Mouse (Mus musculus): ENCODE measurements at regions not wholly inside any gene's neighbourhood (a gene's known extent, or its start where the extent isn't known, plus 50 kb on each side); places are given as distances from the start of the nearest gene placed in this dataset.

DNA sequence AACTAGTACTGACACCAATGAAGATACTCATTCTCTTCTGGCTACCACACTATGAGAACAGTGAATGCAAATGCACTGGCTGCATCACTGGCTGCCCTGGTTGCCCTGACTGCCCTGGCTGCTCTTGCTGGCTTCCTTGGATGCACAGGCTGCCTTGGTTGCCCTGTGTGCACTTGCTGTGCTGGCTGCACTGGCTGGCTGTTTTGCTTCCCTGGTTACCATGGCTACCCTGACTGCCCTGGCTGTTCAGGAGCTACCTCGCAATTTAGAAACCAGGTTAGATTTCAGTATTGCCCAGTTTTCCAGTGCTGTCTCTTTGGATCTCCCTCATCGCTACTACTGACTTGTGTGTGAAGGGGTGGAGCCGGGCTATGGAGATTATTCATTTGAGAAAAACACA lies 175.7 kb downstream of the Fat4 start:
- WGBS, result 43% methylated on average over 3 of the region's 3 CpGs
- TF ChIP-seq POLR2A (IDR thresholded peaks at IDR 0.05; ENCODE audit: borderline replicate concordance, insufficient read depth, low read length) (no peak), CTCF (IDR thresholded peaks at IDR 0.05; ENCODE audit: borderline replicate concordance, insufficient read depth, low read depth, low read length) (no peak)
- H3K27me3 ChIP-seq (ENCODE audit: control insufficient read depth, insufficient read depth, low read length), result no peaks in the 10 kb centered on the region

DNA sequence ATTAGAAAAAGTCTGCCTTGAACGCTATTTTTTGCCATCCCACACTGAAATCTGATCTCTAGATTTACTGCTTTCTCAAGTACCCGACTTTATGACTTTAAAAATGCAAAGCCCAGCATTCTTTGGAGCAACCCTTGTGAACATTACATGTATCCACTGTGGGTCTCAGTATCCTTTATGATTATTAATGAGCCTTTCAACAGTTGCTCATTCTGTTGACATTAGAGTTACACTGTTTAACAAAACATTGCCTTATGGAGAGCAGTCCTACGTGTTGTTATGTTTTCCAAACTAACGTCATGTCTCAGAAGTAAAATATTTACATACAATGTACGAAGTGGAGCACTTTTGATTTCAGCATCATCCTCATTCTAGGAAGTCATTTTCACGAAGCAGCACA lies 178.7 kb downstream of the Fat4 start:
- Histone ChIP-seq H3K4me3 (replicated peaks; ENCODE audit: insufficient read depth, low read depth, low read length) (no peak overlapping the region), H3K4me1 (ENCODE audit: control insufficient read depth, insufficient read depth, low read length) (no peaks in the 10 kb centered on the region), H3K27ac (ENCODE audit: insufficient read depth, low read length) (no peak overlapping the region), H3K27me3 (ENCODE audit: control insufficient read depth, insufficient read depth, low read length) (no peaks in the 10 kb centered on the region)
- TF ChIP-seq CTCF (IDR thresholded peaks at IDR 0.05; ENCODE audit: borderline replicate concordance, insufficient read depth, low read depth, low read length) (no peak), POLR2A (IDR thresholded peaks at IDR 0.05; ENCODE audit: borderline replicate concordance, insufficient read depth, low read length) (no peak)
- no peak for DNase-seq
- 78% methylated on average over 6 of the region's 6 CpGs for WGBS

More for the DNA sequence above, 175.7 kb downstream of the Fat4 start:
- H3K4me1 ChIP-seq (ENCODE audit: control insufficient read depth, insufficient read depth, low read length), result no peaks in the 10 kb centered on the region
- DNase-seq, result no peak
- no peak overlapping the region for H3K4me3 ChIP-seq (replicated peaks; ENCODE audit: insufficient read depth, low read depth, low read length)
- no peak overlapping the region for H3K27ac ChIP-seq (ENCODE audit: insufficient read depth, low read length)

DNA sequence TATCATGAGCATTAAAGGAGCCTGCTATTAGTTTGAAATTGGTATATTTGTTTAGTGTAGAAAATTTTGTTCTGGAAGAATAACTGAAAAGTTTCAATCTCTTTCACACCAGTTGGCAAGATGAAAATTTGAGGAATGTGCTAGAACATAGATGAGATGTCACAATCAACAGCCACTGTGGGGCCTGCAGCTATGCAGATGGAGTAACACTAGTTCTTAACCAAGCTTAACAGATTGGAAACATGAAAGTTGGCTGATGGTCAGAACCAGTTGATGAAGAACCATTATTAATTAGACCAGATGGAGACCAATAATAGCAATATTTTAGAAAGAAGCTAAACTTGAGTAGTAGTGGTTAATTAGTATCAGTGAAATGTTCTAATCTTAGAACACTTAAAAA lies 182.3 kb downstream of the Fat4 start:
- no peaks in the 10 kb centered on the region for H3K27me3 ChIP-seq (ENCODE audit: control insufficient read depth, insufficient read depth, low read length)
- no peak for TF ChIP-seq POLR2A (IDR thresholded peaks at IDR 0.05; ENCODE audit: borderline replicate concordance, insufficient read depth, low read length)
- TF ChIP-seq CTCF (IDR thresholded peaks at IDR 0.05; ENCODE audit: borderline replicate concordance, insufficient read depth, low read depth, low read length), result no peak
- DNase-seq, result no peak

DNA sequence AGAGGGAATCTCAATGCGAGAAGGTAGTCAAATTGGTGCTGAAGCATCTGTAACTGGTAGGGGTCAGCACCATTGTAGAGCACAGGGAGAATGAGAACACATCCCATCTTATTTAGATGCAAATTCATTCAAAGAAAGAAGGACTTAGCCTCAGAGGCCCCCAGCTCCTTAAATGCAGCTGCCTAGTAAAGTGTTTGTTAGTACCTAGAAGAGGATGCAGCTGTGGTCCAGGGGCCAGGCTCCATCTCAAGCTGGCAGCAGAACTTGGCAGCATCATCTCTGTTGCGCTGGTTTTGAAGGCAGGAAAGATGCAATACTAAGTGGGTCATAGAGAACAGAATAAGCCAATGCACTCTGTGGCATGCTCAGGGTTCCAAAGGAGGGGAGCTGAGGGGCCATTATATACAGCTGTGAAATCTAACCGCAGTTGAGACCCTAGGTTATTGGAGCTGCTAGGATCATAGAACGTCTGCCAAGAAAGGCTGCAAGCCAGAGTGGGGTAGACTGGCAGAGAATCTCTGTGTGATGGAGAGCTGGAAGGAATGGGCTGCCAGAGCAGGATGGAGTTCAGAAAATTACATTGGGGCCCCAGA lies 196.0 kb downstream of the Fat4 start:
- Histone ChIP-seq H3K4me1 (ENCODE audit: control insufficient read depth, insufficient read depth, low read length) (no peaks in the 10 kb centered on the region), H3K4me3 (replicated peaks; ENCODE audit: insufficient read depth, low read depth, low read length) (no peak overlapping the region), H3K27ac (ENCODE audit: insufficient read depth, low read length) (no peak overlapping the region), H3K27me3 (ENCODE audit: control insufficient read depth, insufficient read depth, low read length) (no peaks in the 10 kb centered on the region)
- no peak for DNase-seq
- WGBS, result 32% methylated on average over 4 of the region's 4 CpGs
- TF ChIP-seq CTCF (IDR thresholded peaks at IDR 0.05; ENCODE audit: borderline replicate concordance, insufficient read depth, low read depth, low read length) (no peak), POLR2A (IDR thresholded peaks at IDR 0.05; ENCODE audit: borderline replicate concordance, insufficient read depth, low read length) (no peak)

More for the DNA sequence above, 182.3 kb downstream of the Fat4 start:
- Histone ChIP-seq H3K4me3 (replicated peaks; ENCODE audit: insufficient read depth, low read depth, low read length) (no peak overlapping the region), H3K4me1 (ENCODE audit: control insufficient read depth, insufficient read depth, low read length) (no peaks in the 10 kb centered on the region), H3K27ac (ENCODE audit: insufficient read depth, low read length) (no peak overlapping the region)

- no peak for TF ChIP-seq CTCF (IDR thresholded peaks at IDR 0.05; ENCODE audit: borderline replicate concordance, insufficient read depth, low read depth, low read length)
- no peak for TF ChIP-seq POLR2A (IDR thresholded peaks at IDR 0.05; ENCODE audit: borderline replicate concordance, insufficient read depth, low read length)
- no peak overlapping the region for H3K4me3 ChIP-seq (replicated peaks; ENCODE audit: insufficient read depth, low read depth, low read length)
- no peaks in the 10 kb centered on the region for H3K4me1 ChIP-seq (ENCODE audit: control insufficient read depth, insufficient read depth, low read length)
- no peak for DNase-seq
- 93% methylated on average over 4 of the region's 4 CpGs for WGBS
- H3K27me3 ChIP-seq (ENCODE audit: control insufficient read depth, insufficient read depth, low read length), result no peaks in the 10 kb centered on the region
- H3K27ac ChIP-seq (ENCODE audit: insufficient read depth, low read length), result no peak overlapping the region
Measured at GRCm38 (mm10) chr3:39088948-39089347, 202.2 kb downstream of the Fat4 start.

- Histone ChIP-seq H3K4me3 (replicated peaks; ENCODE audit: insufficient read depth, low read depth, low read length) (no peak overlapping the region), H3K4me1 (ENCODE audit: control insufficient read depth, insufficient read depth, low read length) (no peaks in the 10 kb centered on the region), H3K27ac (ENCODE audit: insufficient read depth, low read length) (no peak overlapping the region), H3K27me3 (ENCODE audit: control insufficient read depth, insufficient read depth, low read length) (no peaks in the 10 kb centered on the region)
- DNase-seq, result no peak
- TF ChIP-seq POLR2A (IDR thresholded peaks at IDR 0.05; ENCODE audit: borderline replicate concordance, insufficient read depth, low read length) (no peak), CTCF (IDR thresholded peaks at IDR 0.05; ENCODE audit: borderline replicate concordance, insufficient read depth, low read depth, low read length) (no peak)
- WGBS, result 78% methylated on average over 3 of the region's 3 CpGs
Measured at GRCm38 (mm10) chr3:39102324-39102723, 215.6 kb downstream of the Fat4 start.

DNA sequence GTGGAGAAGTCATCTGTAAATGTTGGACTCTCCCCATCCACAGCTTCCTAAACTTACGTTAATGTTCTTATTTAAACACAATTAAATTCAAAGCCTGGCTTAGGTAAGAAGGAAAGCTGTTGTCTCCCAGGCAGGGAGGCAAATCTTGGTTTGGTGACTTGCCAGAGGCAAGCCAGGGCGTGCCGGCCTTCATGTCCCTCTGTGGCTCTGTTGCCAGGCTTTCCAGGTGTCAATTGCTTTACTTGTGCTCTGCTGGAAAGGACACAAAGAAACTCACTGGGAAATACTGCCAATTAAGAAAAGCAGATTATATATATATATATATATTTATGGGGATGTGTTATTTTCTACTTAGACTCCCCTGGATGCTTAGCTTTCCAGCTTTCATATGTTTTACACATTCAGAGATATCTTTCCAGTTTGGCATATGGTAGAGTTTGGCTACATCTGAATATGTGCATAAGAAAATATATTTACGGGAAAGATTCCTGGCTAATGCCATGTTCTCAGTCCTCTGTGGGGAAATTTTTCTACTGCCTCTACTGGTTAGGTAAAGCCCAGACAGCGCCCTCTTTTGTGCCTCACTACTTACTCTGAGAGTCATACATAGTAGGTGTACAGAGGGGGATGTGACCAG lies 223.1 kb downstream of the Fat4 start:
- Histone ChIP-seq H3K4me1 (ENCODE audit: control insufficient read depth, insufficient read depth, low read length) (no peaks in the 10 kb centered on the region), H3K27ac (ENCODE audit: insufficient read depth, low read length) (no peak overlapping the region), H3K4me3 (replicated peaks; ENCODE audit: insufficient read depth, low read depth, low read length) (no peak overlapping the region), H3K27me3 (ENCODE audit: control insufficient read depth, insufficient read depth, low read length) (no peaks in the 10 kb centered on the region)
- TF ChIP-seq CTCF (IDR thresholded peaks at IDR 0.05; ENCODE audit: borderline replicate concordance, insufficient read depth, low read depth, low read length) (no peak), POLR2A (IDR thresholded peaks at IDR 0.05; ENCODE audit: borderline replicate concordance, insufficient read depth, low read length) (no peak)
- WGBS, result 31% methylated on average over 5 of the region's 5 CpGs
- no peak for DNase-seq

- Histone ChIP-seq H3K27ac (ENCODE audit: insufficient read depth, low read length) (no peak overlapping the region), H3K4me3 (replicated peaks; ENCODE audit: insufficient read depth, low read depth, low read length) (no peak overlapping the region), H3K4me1 (ENCODE audit: control insufficient read depth, insufficient read depth, low read length) (no peaks in the 10 kb centered on the region), H3K27me3 (ENCODE audit: control insufficient read depth, insufficient read depth, low read length) (no peaks in the 10 kb centered on the region)
- WGBS, result 85% methylated on average over 3 of the region's 3 CpGs
- DNase-seq, result no peak
- TF ChIP-seq POLR2A (IDR thresholded peaks at IDR 0.05; ENCODE audit: borderline replicate concordance, insufficient read depth, low read length) (no peak), CTCF (IDR thresholded peaks at IDR 0.05; ENCODE audit: borderline replicate concordance, insufficient read depth, low read depth, low read length) (no peak)
Measured at GRCm38 (mm10) chr3:39114056-39114455, 227.3 kb downstream of the Fat4 start.
